Mouse (Mus musculus) kidney, adult 9 months (tissue): ENCODE data around the gene Col11a1.

Experiments
- DNase-seq: peaks from one replicate; pipeline ENCODE4 v3.0.0; 2022

Gene Col11a1

GRCm38 (mm10) chr3:114029971-114030635, at the start of gene Col11a1:
Col11a1 (plus strand) TSS chr3:114030540.
- peak; percentile 9 for DNase-seq

GRCm38 (mm10) chr3:113990936-113991335, 39.4 kb upstream of the Col11a1 start:
- DNase-seq = no peak

GRCm38 (mm10) chr3:114030886-114031285, 546 bp downstream of the Col11a1 start:
- DNase-seq = no peak

- no peak for DNase-seq
Observed at GRCm38 (mm10) chr3:114031351-114032213, 1.2 kb downstream of the Col11a1 start.

- peak; percentile 8 for DNase-seq
Observed at GRCm38 (mm10) chr3:114032333-114032732, 2.0 kb downstream of the Col11a1 start.

GRCm38 (mm10) chr3:114052406-114052805, 22.1 kb downstream of the Col11a1 start:
- no peak for DNase-seq

GRCm38 (mm10) chr3:114053501-114053900, 23.2 kb downstream of the Col11a1 start:
- DNase-seq = no peak

- no peak for DNase-seq
Observed at GRCm38 (mm10) chr3:114065123-114065522, 34.8 kb downstream of the Col11a1 start.

GRCm38 (mm10) chr3:114065587-114065986, 35.2 kb downstream of the Col11a1 start:
- no peak for DNase-seq

GRCm38 (mm10) chr3:114099335-114099734, 69.0 kb downstream of the Col11a1 start:
- no peak for DNase-seq

GRCm38 (mm10) chr3:114107099-114107498, 76.8 kb downstream of the Col11a1 start:
- no peak for DNase-seq

- DNase-seq = peak; percentile 1
Observed at GRCm38 (mm10) chr3:114147140-114147539, 116.8 kb downstream of the Col11a1 start.

GRCm38 (mm10) chr3:114197964-114198750, 167.8 kb downstream of the Col11a1 start:
- DNase-seq = no peak

- DNase-seq = no peak
Observed at GRCm38 (mm10) chr3:114212255-114212654, 181.9 kb downstream of the Col11a1 start.

- no peak for DNase-seq
Observed at GRCm38 (mm10) chr3:114216105-114216504, 185.8 kb downstream of the Col11a1 start.

- no peak for DNase-seq
Observed at GRCm38 (mm10) chr3:114229501-114229900, 199.2 kb downstream of the Col11a1 start.
